Mouse (Mus musculus): ENCODE results near the gene Scnn1a. TPM values are rescaled to one million over a fixed set of nuclear protein-coding genes. Genes with fewer than 3 reads are reported as not detected.

Scnn1a gene
- polyA plus RNA-seq, 1 experiment: 5.6 TPM

DNA sequence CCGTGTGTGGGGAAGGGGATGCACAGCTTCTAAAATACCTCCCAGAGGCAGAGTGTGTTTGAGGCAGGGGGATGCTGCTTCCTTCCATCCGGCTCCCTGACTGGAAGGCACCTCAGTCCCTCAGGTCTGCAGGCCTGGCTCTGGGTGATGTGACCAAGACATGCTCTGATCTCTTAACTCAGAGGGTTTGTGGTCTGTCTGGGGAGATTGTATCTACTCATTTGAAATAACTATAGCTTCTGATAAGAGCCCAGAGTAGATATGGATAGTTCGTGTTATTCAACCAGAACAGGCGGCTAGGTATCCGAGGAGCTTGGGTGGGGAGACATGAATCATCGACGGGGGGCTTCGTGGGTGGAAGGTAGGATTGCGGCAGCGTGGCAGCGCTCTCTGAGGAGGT lies 32.8 kb downstream of the Scnn1a start:
- H3K4me3 ChIP-seq (replicated peaks; ENCODE audit: control insufficient read depth, low read depth, low read length): peak overlapping the region; percentile 50
- TF ChIP-seq CTCF (IDR thresholded peaks at IDR 0.05; ENCODE audit: control insufficient read depth, insufficient read depth, low read length) (no peak), POLR2A (IDR thresholded peaks at IDR 0.05; ENCODE audit: borderline replicate concordance, control insufficient read depth, low read depth, low read length) (no peak)
- no peak overlapping the region for H3K27ac ChIP-seq (ENCODE audit: control insufficient read depth, insufficient read depth, low read depth, low read length, poor library complexity)
- peaks cover 8% of the 10 kb centered on the region for H3K4me1 ChIP-seq (ENCODE audit: control insufficient read depth, insufficient read depth, low read length)
- WGBS: 24% methylated on average over 11 of the region's 11 CpGs

DNA sequence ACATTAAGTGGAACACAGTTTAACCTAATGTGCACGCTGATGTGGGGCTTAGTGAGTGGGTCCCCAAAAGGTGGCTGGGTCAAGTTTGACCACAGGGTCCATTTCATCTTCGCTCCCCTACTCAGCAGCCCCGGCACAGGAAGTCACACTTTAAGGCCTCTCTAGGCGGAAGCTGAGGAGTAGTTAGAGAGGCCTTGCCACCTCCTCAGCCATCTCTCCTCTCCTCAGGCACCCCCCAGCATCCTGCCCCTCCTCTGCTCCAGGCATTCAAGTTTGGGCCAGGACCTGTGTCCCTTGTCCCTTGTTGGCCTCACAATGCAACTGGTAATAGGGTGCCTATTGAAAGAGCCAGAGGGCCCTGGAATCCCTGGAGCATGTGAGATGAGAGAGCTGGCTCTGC lies 33.2 kb downstream of the Scnn1a start:
- no peak for TF ChIP-seq CTCF (IDR thresholded peaks at IDR 0.05; ENCODE audit: control insufficient read depth, insufficient read depth, low read length)
- no peak for TF ChIP-seq POLR2A (IDR thresholded peaks at IDR 0.05; ENCODE audit: borderline replicate concordance, control insufficient read depth, low read depth, low read length)
- Histone ChIP-seq H3K4me1 (ENCODE audit: control insufficient read depth, insufficient read depth, low read length) (peaks cover 7% of the 10 kb centered on the region), H3K27ac (ENCODE audit: control insufficient read depth, insufficient read depth, low read depth, low read length, poor library complexity) (no peak overlapping the region), H3K4me3 (replicated peaks; ENCODE audit: control insufficient read depth, low read depth, low read length) (peak overlapping the region; percentile 42)
- WGBS: 8% methylated on average over 4 of the region's 4 CpGs

- peaks cover 6% of the 10 kb centered on the region for H3K4me1 ChIP-seq (ENCODE audit: control insufficient read depth, insufficient read depth, low read length)
- WGBS: 14% methylated on average over 14 of the region's 14 CpGs
Observed at GRCm38 (mm10) chr6:125354352-125355151, 34.1 kb downstream of the Scnn1a start.

GRCm38 (mm10) chr6:125355197-125355741 lies 34.8 kb downstream of the Scnn1a start:
- 9% methylated on average over 10 of the region's 10 CpGs for WGBS
- H3K4me1 ChIP-seq (ENCODE audit: control insufficient read depth, insufficient read depth, low read length): peaks cover 6% of the 10 kb centered on the region
- TF ChIP-seq POLR2A (IDR thresholded peaks at IDR 0.05; ENCODE audit: borderline replicate concordance, control insufficient read depth, low read depth, low read length) (no peak), CTCF (IDR thresholded peaks at IDR 0.05; ENCODE audit: control insufficient read depth, insufficient read depth, low read length) (no peak)
- H3K4me3 ChIP-seq (replicated peaks; ENCODE audit: control insufficient read depth, low read depth, low read length): no peak overlapping the region
- H3K27ac ChIP-seq (ENCODE audit: control insufficient read depth, insufficient read depth, low read depth, low read length, poor library complexity): peak overlapping the region; percentile 28

More at GRCm38 (mm10) chr6:125354352-125355151, 34.1 kb downstream of the Scnn1a start:
- no peak overlapping the region for H3K27ac ChIP-seq (ENCODE audit: control insufficient read depth, insufficient read depth, low read depth, low read length, poor library complexity)
- H3K4me3 ChIP-seq (replicated peaks; ENCODE audit: control insufficient read depth, low read depth, low read length): peak overlapping the region; percentile 15
- TF ChIP-seq POLR2A (IDR thresholded peaks at IDR 0.05; ENCODE audit: borderline replicate concordance, control insufficient read depth, low read depth, low read length) (no peak), CTCF (IDR thresholded peaks at IDR 0.05; ENCODE audit: control insufficient read depth, insufficient read depth, low read length) (no peak)

- TF ChIP-seq CTCF (IDR thresholded peaks at IDR 0.05; ENCODE audit: control insufficient read depth, insufficient read depth, low read length): no peak
- TF ChIP-seq POLR2A (IDR thresholded peaks at IDR 0.05; ENCODE audit: borderline replicate concordance, control insufficient read depth, low read depth, low read length): no peak
- H3K4me1 ChIP-seq (ENCODE audit: control insufficient read depth, insufficient read depth, low read length): peaks cover 6% of the 10 kb centered on the region
- H3K4me3 ChIP-seq (replicated peaks; ENCODE audit: control insufficient read depth, low read depth, low read length): no peak overlapping the region
- H3K27ac ChIP-seq (ENCODE audit: control insufficient read depth, insufficient read depth, low read depth, low read length, poor library complexity): no peak overlapping the region
- WGBS: 68% methylated on average over 8 of the region's 8 CpGs
Observed at GRCm38 (mm10) chr6:125356264-125356663, 35.8 kb downstream of the Scnn1a start.

DNA sequence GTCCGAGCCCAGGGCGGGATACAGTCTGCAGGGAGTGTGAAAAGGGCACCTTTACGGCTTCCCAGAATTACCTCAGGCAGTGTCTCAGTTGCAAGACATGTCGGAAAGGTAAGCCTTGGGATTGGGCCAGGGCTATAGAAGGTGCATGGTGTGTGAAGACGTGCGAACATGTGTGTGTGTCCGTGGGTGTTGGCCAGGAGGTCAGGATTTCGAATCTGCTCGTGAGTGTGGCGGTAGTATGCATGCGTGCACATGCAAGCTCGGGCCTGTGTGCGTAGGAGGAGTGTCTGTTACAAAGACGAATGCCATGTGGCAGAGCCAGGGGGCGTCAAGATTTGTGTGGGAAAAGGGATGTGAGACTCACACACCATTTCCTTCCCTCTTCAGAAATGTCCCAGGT lies 36.9 kb downstream of the Scnn1a start:
- WGBS: 79% methylated on average over 15 of the region's 15 CpGs
- Histone ChIP-seq H3K4me3 (replicated peaks; ENCODE audit: control insufficient read depth, low read depth, low read length) (no peak overlapping the region), H3K27ac (ENCODE audit: control insufficient read depth, insufficient read depth, low read depth, low read length, poor library complexity) (no peak overlapping the region), H3K4me1 (ENCODE audit: control insufficient read depth, insufficient read depth, low read length) (peaks cover 4% of the 10 kb centered on the region; the same call in 1 of the 2 replicates)
- TF ChIP-seq POLR2A (IDR thresholded peaks at IDR 0.05; ENCODE audit: borderline replicate concordance, control insufficient read depth, low read depth, low read length) (no peak), CTCF (IDR thresholded peaks at IDR 0.05; ENCODE audit: control insufficient read depth, insufficient read depth, low read length) (no peak)

- Histone ChIP-seq H3K4me3 (replicated peaks; ENCODE audit: control insufficient read depth, low read depth, low read length) (no peak overlapping the region), H3K27ac (ENCODE audit: control insufficient read depth, insufficient read depth, low read depth, low read length, poor library complexity) (no peak overlapping the region), H3K4me1 (ENCODE audit: control insufficient read depth, insufficient read depth, low read length) (peaks cover 1% of the 10 kb centered on the region; the same call in 1 of the 2 replicates)
Observed at GRCm38 (mm10) chr6:125359999-125360398, 39.5 kb downstream of the Scnn1a start.

DNA sequence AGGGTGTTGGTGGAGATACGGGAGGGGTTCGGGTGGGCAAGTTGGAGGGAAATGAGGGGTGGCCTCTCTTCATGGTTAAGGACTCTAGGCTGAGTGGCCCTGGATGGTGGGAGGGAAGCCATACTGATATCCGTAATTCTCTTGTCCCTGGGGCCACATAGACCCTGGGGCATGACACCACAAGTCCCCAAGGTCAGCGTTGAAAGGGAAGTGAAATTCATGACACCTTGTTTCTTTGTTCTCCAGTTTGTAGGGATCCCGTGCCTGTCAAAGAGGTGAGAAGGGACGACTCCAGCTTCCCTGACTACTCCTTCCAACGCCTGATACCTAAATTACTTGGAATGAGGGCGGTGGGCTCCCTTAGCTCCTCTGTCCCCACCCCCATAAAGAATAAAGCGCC lies 40.4 kb downstream of the Scnn1a start:
- H3K27ac ChIP-seq (ENCODE audit: control insufficient read depth, insufficient read depth, low read depth, low read length, poor library complexity): no peak overlapping the region
- TF ChIP-seq POLR2A (IDR thresholded peaks at IDR 0.05; ENCODE audit: borderline replicate concordance, control insufficient read depth, low read depth, low read length): no peak
- TF ChIP-seq CTCF (IDR thresholded peaks at IDR 0.05; ENCODE audit: control insufficient read depth, insufficient read depth, low read length): no peak
- H3K4me1 ChIP-seq (ENCODE audit: control insufficient read depth, insufficient read depth, low read length): no peaks in the 10 kb centered on the region; the same call in 1 of the 2 replicates
- 68% methylated on average over 9 of the region's 9 CpGs for WGBS
- no peak overlapping the region for H3K4me3 ChIP-seq (replicated peaks; ENCODE audit: control insufficient read depth, low read depth, low read length)

More at GRCm38 (mm10) chr6:125359999-125360398, 39.5 kb downstream of the Scnn1a start:
- no peak for TF ChIP-seq POLR2A (IDR thresholded peaks at IDR 0.05; ENCODE audit: borderline replicate concordance, control insufficient read depth, low read depth, low read length)
- no peak for TF ChIP-seq CTCF (IDR thresholded peaks at IDR 0.05; ENCODE audit: control insufficient read depth, insufficient read depth, low read length)
- 43% methylated on average over 9 of the region's 9 CpGs for WGBS

Data from bone marrow, adult 2 months (tissue).